In the genomic region with DNA sequence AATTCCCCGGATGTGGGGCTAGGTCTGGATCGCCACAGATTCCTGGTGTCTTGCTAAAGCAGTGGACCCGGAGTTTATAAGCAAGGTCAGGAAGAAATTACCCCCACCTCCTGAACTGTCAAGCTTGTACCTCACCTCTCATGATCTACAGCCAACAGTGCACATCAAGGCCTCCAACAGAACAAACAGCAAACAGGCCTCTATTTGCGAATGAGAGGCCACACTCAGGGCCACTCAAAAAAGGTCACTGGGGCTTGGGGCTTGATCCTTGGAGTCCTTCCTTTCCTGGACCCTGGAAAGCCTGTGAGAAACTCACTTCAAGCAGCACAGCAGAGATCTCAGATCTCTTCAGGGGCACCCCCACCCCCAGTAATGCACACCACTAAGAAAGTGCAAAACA, we compare ENCODE assay signal across 8 mouse cellular contexts. TPM values are rescaled to one million over a fixed set of nuclear protein-coding genes. Genes with fewer than 3 reads are reported as not detected.
A peak's percentile ranks its signal among the peaks of the same experiment; 100 is the strongest.
DNase-seq lines count a peak whose midpoint lies in the region; ATAC-seq and TF ChIP-seq lines count a peak whose summit lies in the region.

No protein-coding gene starts in this region.

- H3K4me2 ChIP-seq in lung, embryonic 16.5 days (ENCODE audit: low read depth, low read length), result peak overlapping the region; percentile 85
- H3K4me2 ChIP-seq in intestine, postnatal 0 days (replicated peaks; ENCODE audit: low read depth), result peak overlapping the region; percentile 87

- WGBS in lung, embryonic 16.5 days, result 10% methylated on average over 4 of the region's 4 CpGs
- 11% methylated on average over 4 of the region's 4 CpGs for WGBS in intestine, postnatal 0 days
- WGBS in olfactory bulb, adult 2 months, result 15% methylated on average over 4 of the region's 4 CpGs

- H3K4me1 ChIP-seq in lung, embryonic 16.5 days (replicated peaks; ENCODE audit: control insufficient read depth, insufficient read depth, low read length), result peaks cover 25% of the 10 kb centered on the region
- peaks cover 14% of the 10 kb centered on the region for H3K4me1 ChIP-seq in intestine, postnatal 0 days (replicated peaks; ENCODE audit: control insufficient read depth, insufficient read depth, low read length)
- peaks cover 50% of the 10 kb centered on the region for H3K4me1 ChIP-seq in olfactory bulb, adult 2 months (ENCODE audit: control insufficient read depth, insufficient read depth, low read length)

- no peak for TF ChIP-seq POLR2A in olfactory bulb, adult 2 months (IDR thresholded peaks at IDR 0.05; ENCODE audit: insufficient read depth, low read depth, low read length)

- H3K36me3 ChIP-seq in lung, embryonic 16.5 days (ENCODE audit: control insufficient read depth, insufficient read depth, low read length), result no peaks in the 10 kb centered on the region
- no peaks in the 10 kb centered on the region; the same call in 1 of the 2 replicates for H3K36me3 ChIP-seq in intestine, postnatal 0 days (ENCODE audit: control insufficient read depth, insufficient read depth)

- H3K27me3 ChIP-seq in lung, embryonic 16.5 days (ENCODE audit: control insufficient read depth, insufficient read depth, low read depth, low read length), result no peaks in the 10 kb centered on the region
- no peaks in the 10 kb centered on the region for H3K27me3 ChIP-seq in intestine, postnatal 0 days (replicated peaks; ENCODE audit: control insufficient read depth, insufficient read depth, low read length)

- no peak for TF ChIP-seq CTCF in intestine, postnatal 0 days (IDR thresholded peaks at IDR 0.05; ENCODE audit: low read depth)
- TF ChIP-seq CTCF in olfactory bulb, adult 2 months (IDR thresholded peaks at IDR 0.05; ENCODE audit: insufficient read depth, low read depth, low read length), result no peak

- no peak for ATAC-seq in lung, embryonic 16.5 days (ENCODE audit: low read depth)
- ATAC-seq in intestine, postnatal 0 days, result no peak

- H3K4me3 ChIP-seq in lung, embryonic 16.5 days (ENCODE audit: low read length), result peak overlapping the region; percentile 94
- peak overlapping the region; percentile 95 for H3K4me3 ChIP-seq in intestine, postnatal 0 days (ENCODE audit: low read depth, low read length)
- H3K4me3 ChIP-seq in olfactory bulb, adult 2 months (ENCODE audit: insufficient read depth, low read depth, low read length), result peak overlapping the region; percentile 19; the same call in 1 of the 2 replicates

- peak; percentile 50 to 83 for DNase-seq in adrenal gland, adult (ENCODE audit: inconsistent age in 2 of 2, low spot score in 1 of 2)
- DNase-seq in adrenal gland, postnatal 4 days (ENCODE audit: low spot score in 2 of 2), result no peak
- DNase-seq in lung, adult 18-20 months, result no peak
- DNase-seq in c-Kit-positive CD71-positive TER-119-positive erythroid progenitor cells, embryonic 14.5 days (ENCODE audit: low spot score), result no peak
- DNase-seq in cerebellum, postnatal 14 days, result no peak

- H3K27ac ChIP-seq in lung, embryonic 16.5 days (ENCODE audit: low read length), result no peak overlapping the region
- H3K27ac ChIP-seq in intestine, postnatal 0 days (ENCODE audit: low read depth, low read length), result 0 out of 2 replicates have a peak overlapping the region, but pooled peaks have one; percentile 95
- H3K27ac ChIP-seq in olfactory bulb, adult 2 months (ENCODE audit: insufficient read depth, low read depth, low read length), result no peak overlapping the region

- H3K9me3 ChIP-seq in lung, embryonic 16.5 days (ENCODE audit: control insufficient read depth, low read length), result no peaks in the 10 kb centered on the region
- H3K9me3 ChIP-seq in intestine, postnatal 0 days (ENCODE audit: control insufficient read depth), result no peaks in the 10 kb centered on the region

- peak overlapping the region; percentile 94 for H3K9ac ChIP-seq in lung, embryonic 16.5 days (ENCODE audit: low read length)
- H3K9ac ChIP-seq in intestine, postnatal 0 days (ENCODE audit: low read depth, low read length), result peak overlapping the region; percentile 92; the same call in 1 of the 2 replicates

RNA-seq across cellular contexts. Expression of a gene that starts 31.8 kb away (rescaled TPM):
- 1 to 10 TPM; 7.7 to 7.8 TPM for total RNA-seq in adrenal gland, postnatal 4 days (2021)
- polyA plus RNA-seq in lung, embryonic 16.5 days (2015; fragmentation: Nextera tagmentation; extraction: Ambion mirVana), result 7.6 and 7.9 TPM in 2 replicates
- 1.5 and 1.8 TPM in 2 replicates for polyA plus RNA-seq in intestine, postnatal 0 days (2015; fragmentation: Nextera tagmentation; extraction: Ambion mirVana)
- not detected in 2 replicates for polyA plus RNA-seq in olfactory bulb, adult 2 months (2012; ENCODE audit: insufficient read depth, insufficient read length, low replicate concordance, missing spikeins)

RNA-seq across cellular contexts. Expression of a gene that starts 33.6 kb away (rescaled TPM):
- total RNA-seq in adrenal gland, postnatal 4 days (2021), result 100 to 1,000 TPM; 133 to 136 TPM
- polyA plus RNA-seq in lung, embryonic 16.5 days (2015; fragmentation: Nextera tagmentation; extraction: Ambion mirVana), result 84.9 and 99.0 TPM in 2 replicates
- polyA plus RNA-seq in intestine, postnatal 0 days (2015; fragmentation: Nextera tagmentation; extraction: Ambion mirVana), result 49.8 and 50.2 TPM in 2 replicates
- not detected in 2 replicates for polyA plus RNA-seq in olfactory bulb, adult 2 months (2012; ENCODE audit: insufficient read depth, insufficient read length, low replicate concordance, missing spikeins)

RNA-seq across cellular contexts. Expression of a gene that starts 41.0 kb away (rescaled TPM):
- 10 to 100 TPM; 46.1 to 50.4 TPM for total RNA-seq in adrenal gland, postnatal 4 days (2021)
- 49.8 and 53.0 TPM in 2 replicates for polyA plus RNA-seq in lung, embryonic 16.5 days (2015; fragmentation: Nextera tagmentation; extraction: Ambion mirVana)
- 15.6 and 16.2 TPM in 2 replicates for polyA plus RNA-seq in intestine, postnatal 0 days (2015; fragmentation: Nextera tagmentation; extraction: Ambion mirVana)
- not detected in 2 replicates for polyA plus RNA-seq in olfactory bulb, adult 2 months (2012; ENCODE audit: insufficient read depth, insufficient read length, low replicate concordance, missing spikeins)

RNA-seq across cellular contexts. Expression of a gene that starts 47.1 kb away (rescaled TPM):
- total RNA-seq in adrenal gland, postnatal 4 days (2021), result 10 to 100 TPM; 30.9 to 34.5 TPM
- 8.6 and 8.7 TPM in 2 replicates for polyA plus RNA-seq in lung, embryonic 16.5 days (2015; fragmentation: Nextera tagmentation; extraction: Ambion mirVana)
- 5.4 and 6.8 TPM in 2 replicates for polyA plus RNA-seq in intestine, postnatal 0 days (2015; fragmentation: Nextera tagmentation; extraction: Ambion mirVana)
- not detected in 2 replicates for polyA plus RNA-seq in olfactory bulb, adult 2 months (2012; ENCODE audit: insufficient read depth, insufficient read length, low replicate concordance, missing spikeins)

Comparison
In these comparisons a context has a peak if more than half of its experiments do, and no peak if none do; other contexts are left out.
1. DNase-seq: peak in adrenal gland, adult (2 of 2); none in adrenal gland, postnatal 4 days (0 of 2), lung, adult 18-20 months (0 of 2), c-Kit-positive CD71-positive TER-119-positive erythroid progenitor cells, embryonic 14.5 days (single experiment) and cerebellum, postnatal 14 days (0 of 2).
2. H3K4me3 ChIP-seq: peak in every context shown above with its lines; median percentile 95 in intestine, postnatal 0 days; 94 in lung, embryonic 16.5 days; 19 in olfactory bulb, adult 2 months.